Mouse (Mus musculus) intestine, embryonic 15.5 days (tissue): ENCODE results near the gene Kansl1. TPM values are rescaled to one million over a fixed set of nuclear protein-coding genes. Genes with fewer than 3 reads are reported as not detected.

ENCODE experiments used
- ATAC-seq: fragments of 200-750 bp; cut with Nextera tagmentation; 2 replicates; pipeline ENCODE4 v1.8.0; 2017; ENCODE audit warnings: moderate TSS enrichment, moderate library complexity
- H3K27ac ChIP-seq: fragments of 300-500 bp; sonication (generic); 2 replicates; pipeline ENCODE4 v1.5.1; 2015; ENCODE audit warnings: mild to moderate bottlenecking, inconsistent platforms
- H3K27me3 ChIP-seq: fragments of 300-500 bp; sonication (generic); replicated peaks from 2 replicates; pipeline ENCODE4 v1.6.1; 2015; ENCODE audit warnings: inconsistent platforms
- H3K36me3 ChIP-seq: fragments of 300-500 bp; sonication (generic); 2 replicates; pipeline ENCODE4 v1.6.1; 2015; ENCODE audit warnings: inconsistent platforms
- H3K4me1 ChIP-seq: fragments of 300-500 bp; sonication (generic); replicated peaks from 2 replicates; pipeline ENCODE4 v1.6.1; 2015; ENCODE audit warnings: inconsistent platforms
- H3K4me2 ChIP-seq: fragments of 300-500 bp; sonication (generic); replicated peaks from 2 replicates; pipeline ENCODE4 v1.6.1; 2015; ENCODE audit warnings: mild to moderate bottlenecking, inconsistent platforms
- H3K4me3 ChIP-seq: fragments of 300-500 bp; sonication (generic); replicated peaks from 2 replicates; pipeline ENCODE4 v1.5.1; 2015; ENCODE audit warnings: inconsistent platforms
- H3K9ac ChIP-seq: fragments of 300-500 bp; sonication (generic); 2 replicates; pipeline ENCODE4 v1.6.1; 2015; ENCODE audit warnings: inconsistent platforms
- H3K9me3 ChIP-seq: fragments of 300-500 bp; sonication (generic); 2 replicates; pipeline ENCODE4 v1.6.1; 2016; ENCODE audit warnings: inconsistent platforms
- WGBS: fragments of 180-500 bp; shearing (Covaris S2); methylation state at CpG from one replicate; pipeline ENCODE4 v1.1.7; 2015; 5-methylcytosine and 5-hydroxymethylcytosine counted together
- polyA plus RNA-seq: library from polyadenylated mRNA; unstranded; fragments of >200 nt; fragmentation: Nextera tagmentation; extraction: Ambion mirVana; gene quantifications from 2 replicates; pipeline ENCODE4 v1.2.1, GENCODE M21; 2015

The Kansl1 gene
- polyA plus RNA-seq, 1 experiment from 2014 or later, result 17.2 TPM

DNA sequence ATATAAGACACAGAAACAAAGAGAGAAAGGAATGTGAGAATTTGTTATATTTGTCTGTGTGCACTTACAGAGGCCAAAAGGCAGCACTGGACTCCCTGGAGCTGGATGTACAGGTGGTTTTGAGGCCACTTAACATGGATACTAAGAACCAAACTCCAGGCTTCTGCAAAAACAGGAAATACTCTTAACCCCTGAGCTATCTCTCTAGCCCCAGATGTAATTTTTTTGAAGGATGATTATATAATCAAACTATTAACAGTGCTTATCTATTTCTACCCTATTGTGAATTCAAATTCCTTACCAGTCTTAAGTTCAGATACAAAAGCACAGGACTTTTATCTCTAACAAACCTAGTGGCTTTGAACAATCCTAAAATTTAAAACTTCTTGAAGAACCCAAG is 32.9 kb downstream of the Kansl1 start:
- H3K27me3 ChIP-seq, result no peaks in the 10 kb centered on the region
- H3K36me3 ChIP-seq, result no peaks in the 10 kb centered on the region
- H3K4me3 ChIP-seq, result no peak overlapping the region
- peaks cover 3% of the 10 kb centered on the region; the same call in 1 of the 2 replicates for H3K4me1 ChIP-seq
- no peaks in the 10 kb centered on the region for H3K9me3 ChIP-seq
- no peak overlapping the region for H3K4me2 ChIP-seq
- H3K27ac ChIP-seq, result no peak overlapping the region
- H3K9ac ChIP-seq, result no peak overlapping the region
- no peak for ATAC-seq

DNA sequence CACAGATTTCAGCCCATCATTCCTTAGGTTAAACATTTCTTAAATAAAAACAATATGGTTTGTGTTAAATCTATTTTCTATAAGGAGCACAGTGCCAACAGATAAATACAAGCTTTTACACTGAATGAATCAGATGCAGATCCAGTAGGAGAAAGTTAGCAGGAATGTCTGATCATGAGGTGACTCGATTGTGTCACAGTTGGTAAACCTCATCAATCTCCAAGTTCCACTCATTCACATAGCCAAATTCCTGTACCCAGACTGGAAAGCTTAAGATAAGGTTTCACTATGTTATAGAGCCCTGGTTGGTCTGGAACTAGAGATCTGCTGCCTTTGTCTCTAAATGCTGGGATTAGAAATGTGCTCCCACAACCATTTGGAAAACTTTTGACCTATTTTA is 33.5 kb downstream of the Kansl1 start:
- Histone ChIP-seq H3K4me3 (no peak overlapping the region), H3K27ac (no peak overlapping the region), H3K36me3 (no peaks in the 10 kb centered on the region), H3K9me3 (no peaks in the 10 kb centered on the region), H3K27me3 (no peaks in the 10 kb centered on the region), H3K9ac (no peak overlapping the region), H3K4me2 (no peak overlapping the region), H3K4me1 (peaks cover 3% of the 10 kb centered on the region; the same call in 1 of the 2 replicates)
- no peak for ATAC-seq
- WGBS, result 53% methylated on average over 1 of the region's 1 CpGs

DNA sequence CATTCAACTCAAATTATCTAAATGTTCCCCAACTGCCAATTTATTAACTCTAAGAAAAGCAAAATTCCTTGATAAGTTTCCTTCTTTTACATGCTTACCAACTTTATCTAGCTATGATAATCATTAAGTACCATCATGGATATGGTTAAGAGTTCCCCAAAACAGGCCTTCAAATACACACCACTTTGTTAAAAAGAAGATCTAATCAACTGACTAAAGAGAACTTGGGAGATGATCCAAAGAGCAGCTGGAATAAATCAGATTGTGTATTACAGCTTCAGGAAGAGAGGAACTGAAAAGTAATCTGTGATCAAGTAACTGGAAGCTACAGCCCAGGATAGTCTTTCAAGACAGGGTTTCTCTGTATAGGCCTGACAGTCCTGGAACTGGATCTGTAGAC is 36.4 kb downstream of the Kansl1 start:
- H3K27ac ChIP-seq, result no peak overlapping the region
- H3K27me3 ChIP-seq, result no peaks in the 10 kb centered on the region
- ATAC-seq, result no peak
- H3K4me1 ChIP-seq, result peaks cover 2% of the 10 kb centered on the region; the same call in 1 of the 2 replicates
- H3K4me2 ChIP-seq, result no peak overlapping the region
- H3K9ac ChIP-seq, result no peak overlapping the region
- no peak overlapping the region for H3K4me3 ChIP-seq
- no peaks in the 10 kb centered on the region for H3K36me3 ChIP-seq
- no peaks in the 10 kb centered on the region for H3K9me3 ChIP-seq

DNA sequence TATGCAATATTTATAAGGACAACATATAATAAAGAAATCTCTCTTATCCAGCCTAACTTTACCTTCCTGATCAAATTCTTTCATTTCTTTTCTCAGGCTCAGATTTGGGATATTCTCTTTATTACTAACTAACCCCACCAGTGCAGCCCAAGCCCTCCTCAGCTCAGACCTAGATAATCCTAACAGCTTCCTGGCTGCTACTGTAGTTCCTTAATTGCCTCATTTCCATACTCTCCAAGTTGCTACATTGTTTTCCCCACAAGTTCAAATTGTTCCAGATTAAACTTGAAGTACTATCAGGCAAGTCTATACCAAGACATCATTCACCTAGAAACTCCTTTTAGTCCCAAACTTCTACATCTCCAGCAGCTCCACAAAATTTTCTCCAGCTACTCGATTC is 36.9 kb downstream of the Kansl1 start:
- Histone ChIP-seq H3K27me3 (no peaks in the 10 kb centered on the region), H3K9ac (no peak overlapping the region), H3K9me3 (no peaks in the 10 kb centered on the region), H3K36me3 (no peaks in the 10 kb centered on the region), H3K4me3 (no peak overlapping the region), H3K4me2 (no peak overlapping the region), H3K4me1 (no peaks in the 10 kb centered on the region), H3K27ac (no peak overlapping the region)
- no peak for ATAC-seq
- 82% methylated on average over 1 of the region's 1 CpGs for WGBS

DNA sequence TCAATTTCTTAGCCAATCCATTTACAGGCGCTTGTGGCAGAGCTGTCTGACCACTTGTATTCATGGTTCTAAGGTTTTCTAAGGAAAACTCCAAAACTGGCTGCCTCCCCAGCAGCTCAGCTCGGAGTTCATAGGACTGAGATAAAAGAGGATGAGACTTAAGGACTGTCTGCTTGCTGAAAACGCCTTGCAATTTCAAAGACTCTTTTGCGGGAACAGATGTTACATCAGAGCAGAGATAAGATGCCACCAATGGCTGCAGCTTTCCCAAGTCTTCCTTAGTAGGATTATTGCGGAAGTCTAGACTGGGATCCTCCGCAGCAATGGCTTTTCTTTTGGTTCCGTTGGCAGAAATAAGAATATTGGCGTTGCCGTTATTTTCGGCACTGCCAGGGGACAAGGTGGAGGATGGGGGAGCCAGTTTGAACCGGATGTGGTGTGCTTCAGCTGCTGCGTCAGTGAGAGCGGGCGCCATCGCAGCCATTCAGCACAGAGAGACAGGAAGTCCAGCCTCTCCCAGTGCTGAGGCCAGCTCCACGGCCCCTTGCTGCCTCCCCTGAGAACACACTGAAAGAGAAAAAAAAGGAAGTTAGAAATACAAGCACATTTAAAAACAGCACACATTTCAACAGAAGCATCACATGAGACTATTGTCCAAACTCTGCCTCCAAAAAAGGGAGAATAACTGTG is 43.8 kb downstream of the Kansl1 start:
- Histone ChIP-seq H3K4me2 (no peak overlapping the region), H3K36me3 (0 out of 2 replicates have a peak, but pooled peaks cover 9% of the 10 kb centered on the region), H3K9ac (no peak overlapping the region), H3K9me3 (no peaks in the 10 kb centered on the region), H3K4me1 (no peaks in the 10 kb centered on the region), H3K4me3 (no peak overlapping the region), H3K27ac (no peak overlapping the region), H3K27me3 (no peaks in the 10 kb centered on the region)
- peak; percentile 41; the same call in 1 of the 2 replicates for ATAC-seq
- WGBS, result 84% methylated on average over 16 of the region's 16 CpGs

DNA sequence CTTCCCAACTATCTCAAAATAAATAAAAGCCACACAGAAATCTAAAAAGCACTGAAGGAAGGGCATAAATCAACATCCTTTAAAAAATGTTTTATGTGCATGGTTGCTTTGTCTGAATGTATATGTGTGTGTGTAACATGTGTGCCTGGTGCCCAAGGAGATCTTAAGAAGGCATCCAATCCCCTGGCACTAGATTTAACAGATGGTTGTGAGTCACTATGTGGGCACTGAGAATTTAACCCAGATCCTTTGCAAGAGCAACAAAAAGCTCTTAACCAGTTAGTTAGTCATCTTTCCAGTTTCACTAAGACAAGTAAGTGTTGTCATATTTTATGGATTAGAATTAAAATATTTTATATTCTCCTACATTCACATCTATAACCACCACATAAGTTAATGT is 56.4 kb downstream of the Kansl1 start:
- ATAC-seq, result no peak
- no peak overlapping the region for H3K4me2 ChIP-seq
- H3K9ac ChIP-seq, result no peak overlapping the region
- no peaks in the 10 kb centered on the region for H3K4me1 ChIP-seq
- no peaks in the 10 kb centered on the region for H3K27me3 ChIP-seq
- no peak overlapping the region for H3K4me3 ChIP-seq
- no peaks in the 10 kb centered on the region for H3K9me3 ChIP-seq
- no peak overlapping the region for H3K27ac ChIP-seq
- H3K36me3 ChIP-seq, result peaks cover 2% of the 10 kb centered on the region; the same call in 1 of the 2 replicates

DNA sequence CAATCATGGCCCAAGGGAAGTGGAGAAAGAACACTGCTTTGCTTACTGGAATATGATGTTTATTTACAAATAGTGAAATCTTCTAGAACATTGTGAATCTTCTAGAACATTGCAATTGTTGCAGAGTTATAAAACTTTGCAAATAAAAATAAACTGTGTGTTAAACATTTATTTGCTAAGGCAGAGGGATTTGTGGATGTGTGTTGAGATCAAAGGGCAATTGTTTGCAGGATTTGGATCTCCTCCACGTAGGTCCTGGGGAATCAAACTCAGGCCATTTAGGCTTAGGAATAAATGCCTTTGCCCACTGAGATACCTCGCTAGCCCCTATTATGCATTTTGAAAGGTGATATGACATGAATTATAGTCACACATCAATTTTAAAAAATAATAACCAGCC is 61.3 kb downstream of the Kansl1 start:
- H3K4me2 ChIP-seq, result no peak overlapping the region
- 60% methylated on average over 2 of the region's 2 CpGs for WGBS
- H3K9me3 ChIP-seq, result no peaks in the 10 kb centered on the region
- H3K9ac ChIP-seq, result no peak overlapping the region
- no peak for ATAC-seq
- no peaks in the 10 kb centered on the region for H3K4me1 ChIP-seq
- H3K4me3 ChIP-seq, result no peak overlapping the region
- H3K27ac ChIP-seq, result no peak overlapping the region
- H3K36me3 ChIP-seq, result peaks cover 2% of the 10 kb centered on the region; the same call in 1 of the 2 replicates
- H3K27me3 ChIP-seq, result no peaks in the 10 kb centered on the region

DNA sequence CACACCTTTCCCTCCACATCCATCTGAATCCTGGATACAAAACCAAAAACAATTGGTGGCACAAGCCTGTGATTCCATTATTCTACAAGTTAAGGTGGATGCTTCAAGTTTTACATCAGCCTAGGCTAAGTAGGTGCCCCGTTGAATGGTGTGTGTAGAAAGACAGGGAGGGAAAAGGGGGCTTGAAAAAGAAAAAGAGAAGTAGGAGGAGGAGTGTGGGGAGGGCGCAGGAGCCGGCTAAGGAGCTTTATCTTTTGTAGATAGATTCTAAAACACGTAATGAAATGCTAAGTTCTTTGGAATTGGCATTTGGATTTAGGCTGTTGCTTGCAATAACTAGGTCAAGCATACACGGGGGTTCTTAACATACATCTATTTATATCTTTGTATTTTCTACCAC is 67.7 kb downstream of the Kansl1 start:
- H3K4me3 ChIP-seq, result no peak overlapping the region
- H3K4me1 ChIP-seq, result 0 out of 2 replicates have a peak, but pooled peaks cover 3% of the 10 kb centered on the region
- no peak for ATAC-seq
- H3K9me3 ChIP-seq, result no peaks in the 10 kb centered on the region
- no peaks in the 10 kb centered on the region for H3K36me3 ChIP-seq
- H3K27me3 ChIP-seq, result no peaks in the 10 kb centered on the region
- H3K4me2 ChIP-seq, result no peak overlapping the region
- WGBS, result 77% methylated on average over 5 of the region's 5 CpGs
- H3K9ac ChIP-seq, result no peak overlapping the region
- no peak overlapping the region for H3K27ac ChIP-seq

DNA sequence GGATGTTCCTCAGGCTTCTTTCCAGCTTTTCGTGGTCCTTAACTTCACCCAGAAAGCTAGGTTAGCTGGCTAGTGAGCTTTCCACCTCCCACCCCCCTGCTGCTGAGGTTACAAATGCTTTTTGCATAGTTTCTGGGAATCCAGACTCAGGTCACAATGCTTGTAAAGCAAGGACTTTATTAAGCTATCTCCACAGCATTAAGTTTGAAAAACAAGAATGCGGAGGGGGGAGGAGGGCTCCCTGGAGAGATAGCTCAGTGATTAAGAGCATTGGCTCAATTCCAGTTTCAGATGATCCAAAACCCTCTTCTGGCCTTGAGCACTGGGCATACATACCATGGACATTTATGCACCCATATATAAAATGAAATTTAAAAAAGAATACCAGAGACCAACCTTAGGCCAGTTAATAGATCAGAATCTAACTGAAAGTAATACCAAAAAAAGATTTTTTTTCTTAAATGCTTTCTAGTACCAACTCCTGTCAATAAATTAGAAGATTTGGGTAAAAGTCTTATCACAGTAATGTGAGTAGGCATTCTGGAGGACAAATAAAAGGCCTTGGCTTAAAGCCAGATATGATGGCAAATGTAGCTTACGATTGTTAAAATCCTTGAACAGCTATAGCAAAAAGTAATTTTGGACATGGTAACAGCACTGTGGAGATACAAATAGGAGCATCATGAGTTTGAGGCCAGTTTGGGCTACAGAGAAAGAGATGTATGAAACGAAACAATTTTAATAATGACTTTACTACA is 69.0 kb downstream of the Kansl1 start:
- H3K27ac ChIP-seq, result no peak overlapping the region
- no peaks in the 10 kb centered on the region for H3K36me3 ChIP-seq
- H3K9me3 ChIP-seq, result no peaks in the 10 kb centered on the region
- no peak overlapping the region for H3K9ac ChIP-seq
- no peak for ATAC-seq
- WGBS, result 73% methylated on average over 4 of the region's 4 CpGs
- H3K27me3 ChIP-seq, result no peaks in the 10 kb centered on the region
- 0 out of 2 replicates have a peak, but pooled peaks cover 3% of the 10 kb centered on the region for H3K4me1 ChIP-seq
- H3K4me2 ChIP-seq, result no peak overlapping the region
- no peak overlapping the region for H3K4me3 ChIP-seq

DNA sequence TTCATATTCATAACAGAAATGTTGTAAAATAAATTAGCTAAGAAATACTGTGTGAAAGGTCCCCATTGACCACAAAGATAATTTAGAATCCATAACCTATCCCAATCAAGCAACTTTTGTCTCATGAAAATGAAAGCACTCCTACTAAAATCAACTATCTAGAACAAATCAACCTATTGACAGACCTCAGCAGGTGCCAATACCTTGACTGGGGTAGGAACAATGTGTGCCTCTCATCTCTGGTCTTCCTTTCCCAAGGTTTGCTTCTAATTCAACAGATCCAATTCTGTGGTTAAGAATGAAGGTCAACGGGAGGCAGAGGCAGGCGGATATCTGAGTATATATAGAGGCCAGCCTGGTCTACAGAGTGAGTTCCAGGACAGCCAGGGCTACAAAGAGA is 73.0 kb downstream of the Kansl1 start:
- Histone ChIP-seq H3K4me1 (peaks cover 3% of the 10 kb centered on the region; the same call in 1 of the 2 replicates), H3K36me3 (no peaks in the 10 kb centered on the region), H3K4me2 (no peak overlapping the region), H3K9me3 (no peaks in the 10 kb centered on the region), H3K27me3 (no peaks in the 10 kb centered on the region), H3K27ac (no peak overlapping the region), H3K9ac (no peak overlapping the region), H3K4me3 (no peak overlapping the region)
- ATAC-seq, result no peak
- 88% methylated on average over 2 of the region's 2 CpGs for WGBS

DNA sequence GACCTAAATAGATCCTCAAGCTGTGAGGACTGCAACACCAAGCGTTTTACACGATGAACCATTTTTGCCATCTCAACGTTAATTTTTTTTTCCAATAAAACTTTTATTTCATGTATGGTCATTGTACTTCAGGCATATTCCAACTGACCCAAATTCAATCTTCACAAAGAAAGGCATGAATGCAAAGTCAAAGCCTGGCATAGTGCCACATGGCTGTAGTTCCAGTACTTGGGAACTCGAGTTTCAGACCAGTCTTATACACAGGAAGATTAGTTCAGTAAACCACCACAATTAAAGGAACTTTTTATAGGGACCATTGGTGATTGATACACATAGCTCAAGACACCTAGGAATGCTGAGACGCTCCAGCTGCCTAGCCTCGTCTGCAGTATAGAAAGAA is 75.5 kb downstream of the Kansl1 start:
- no peak overlapping the region for H3K4me3 ChIP-seq
- 77% methylated on average over 6 of the region's 6 CpGs for WGBS
- no peak overlapping the region for H3K9ac ChIP-seq
- H3K36me3 ChIP-seq, result no peaks in the 10 kb centered on the region
- H3K27ac ChIP-seq, result no peak overlapping the region
- H3K27me3 ChIP-seq, result no peaks in the 10 kb centered on the region
- no peaks in the 10 kb centered on the region for H3K9me3 ChIP-seq
- no peak for ATAC-seq
- H3K4me2 ChIP-seq, result no peak overlapping the region
- no peaks in the 10 kb centered on the region; the same call in 1 of the 2 replicates for H3K4me1 ChIP-seq

DNA sequence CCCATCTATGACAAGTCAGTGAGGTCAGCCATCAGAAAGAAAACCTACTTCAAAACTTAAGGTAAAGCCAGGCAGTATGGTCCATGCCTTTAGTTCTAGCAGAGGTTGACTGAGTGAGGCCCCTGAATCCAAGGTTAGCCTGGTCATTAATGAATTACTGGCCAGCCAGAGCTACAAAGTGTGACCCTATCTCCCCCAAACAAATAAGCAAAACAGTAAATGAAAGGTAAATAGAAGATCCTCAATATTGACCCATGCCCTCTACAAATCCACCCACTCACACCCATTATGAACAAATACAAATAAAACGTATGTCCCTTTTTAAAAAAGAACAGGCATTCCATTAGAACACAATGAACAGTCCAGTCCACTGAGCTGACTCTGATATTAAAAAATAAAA is 76.5 kb downstream of the Kansl1 start:
- Histone ChIP-seq H3K36me3 (no peaks in the 10 kb centered on the region), H3K4me2 (no peak overlapping the region), H3K4me3 (no peak overlapping the region), H3K27me3 (no peaks in the 10 kb centered on the region), H3K4me1 (no peaks in the 10 kb centered on the region; the same call in 1 of the 2 replicates), H3K9ac (no peak overlapping the region), H3K27ac (no peak overlapping the region), H3K9me3 (no peaks in the 10 kb centered on the region)
- no peak for ATAC-seq
- WGBS, result 74% methylated on average over 1 of the region's 1 CpGs

DNA sequence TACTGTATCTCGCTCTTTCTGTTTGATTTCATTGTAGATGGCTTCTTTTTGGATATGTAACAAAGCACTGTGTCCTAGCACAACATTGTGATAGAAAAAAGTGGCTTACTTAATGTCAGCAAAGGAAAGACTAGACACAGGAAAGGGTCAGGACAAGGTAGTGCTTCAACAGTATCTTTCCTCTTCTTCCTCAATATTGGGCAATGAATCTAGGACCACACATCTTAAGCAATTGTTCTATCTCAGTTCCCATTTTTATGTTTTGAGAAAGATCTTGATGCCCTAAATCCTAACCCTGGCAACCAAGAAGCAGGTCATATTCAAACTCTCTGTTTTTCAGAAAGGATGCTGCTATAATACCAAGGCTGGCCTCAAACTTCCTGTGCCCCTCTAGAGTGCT is 81.4 kb downstream of the Kansl1 start:
- Histone ChIP-seq H3K27ac (no peak overlapping the region), H3K4me2 (no peak overlapping the region), H3K4me3 (no peak overlapping the region), H3K4me1 (0 out of 2 replicates have a peak, but pooled peaks cover 1% of the 10 kb centered on the region), H3K9ac (no peak overlapping the region), H3K36me3 (no peaks in the 10 kb centered on the region), H3K27me3 (no peaks in the 10 kb centered on the region), H3K9me3 (no peaks in the 10 kb centered on the region)
- ATAC-seq, result no peak
- 93% methylated on average over 1 of the region's 1 CpGs for WGBS
